Mouse (Mus musculus) lung, postnatal 25 days (tissue): ENCODE measurements around the gene Slc7a4.
"Not testable (repeated sequence)": the region's sequence is repeated elsewhere in the genome, so short reads cannot be mapped to it uniquely, and the experiment has no call there.

ENCODE experiments used
- DNase-seq: peaks from one replicate; pipeline ENCODE4 v3.0.0; 2022; ENCODE audit warnings: low spot score

Slc7a4 gene

DNA sequence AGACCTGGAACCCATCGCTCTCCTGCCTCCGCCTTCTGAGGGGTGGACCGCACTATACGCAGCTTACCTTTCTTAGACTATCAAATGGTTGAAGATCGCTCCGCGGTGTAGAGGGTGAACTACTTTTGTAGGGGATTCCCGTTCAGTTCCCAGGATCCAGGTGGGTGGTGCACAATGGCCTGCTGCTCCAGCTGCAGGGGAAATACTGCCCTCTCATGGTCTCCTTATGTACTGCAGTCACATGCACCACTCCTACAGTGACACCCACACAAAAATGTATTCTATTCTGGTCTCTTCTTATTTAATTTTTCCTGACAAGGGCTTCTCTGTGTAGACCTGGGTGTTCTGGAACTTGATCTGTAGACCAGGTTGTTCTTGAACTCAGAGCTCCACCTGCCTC, at the start of gene Slc7a4:
Gene Slc7a4, minus strand, starts transcription at position 151 of the 400 bp plus-strand sequence.
- DNase-seq: peak; percentile 26

DNA sequence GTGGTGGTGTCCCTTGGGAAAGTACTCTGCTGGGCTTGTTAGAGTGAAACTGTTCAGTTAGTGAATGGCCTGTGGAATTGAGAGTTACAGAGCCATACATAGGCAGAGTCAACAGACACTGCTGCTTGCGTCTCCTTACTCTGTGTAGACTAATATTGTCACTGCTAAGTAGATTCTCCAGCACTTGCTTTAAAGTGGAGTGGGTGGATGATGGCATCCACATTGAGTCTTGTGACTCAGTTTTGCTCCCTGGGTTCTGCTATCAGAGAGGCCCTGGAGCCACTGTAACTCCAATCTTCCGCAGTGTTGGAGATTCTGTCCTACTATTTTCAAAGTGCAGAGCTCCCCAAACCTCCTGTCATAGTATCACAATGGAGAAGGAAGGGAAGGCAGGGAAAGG, 49.6 kb upstream of the Slc7a4 start:
- no peak for DNase-seq

DNA sequence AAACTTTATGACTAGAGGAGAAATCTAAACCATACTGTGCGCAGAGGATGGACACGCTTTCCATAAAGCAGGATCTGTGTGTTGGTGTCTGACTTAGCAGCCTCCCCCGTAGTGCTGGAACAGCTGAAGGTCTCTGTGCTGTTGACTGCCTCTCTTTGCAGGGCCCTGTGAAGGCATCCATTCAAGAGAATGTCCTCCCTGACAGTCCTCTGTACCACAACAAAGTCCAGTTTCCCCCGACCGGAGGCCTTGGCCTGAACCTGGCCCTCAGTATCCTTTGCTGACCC, 43.2 kb upstream of the Slc7a4 start:
- DNase-seq: no peak

DNA sequence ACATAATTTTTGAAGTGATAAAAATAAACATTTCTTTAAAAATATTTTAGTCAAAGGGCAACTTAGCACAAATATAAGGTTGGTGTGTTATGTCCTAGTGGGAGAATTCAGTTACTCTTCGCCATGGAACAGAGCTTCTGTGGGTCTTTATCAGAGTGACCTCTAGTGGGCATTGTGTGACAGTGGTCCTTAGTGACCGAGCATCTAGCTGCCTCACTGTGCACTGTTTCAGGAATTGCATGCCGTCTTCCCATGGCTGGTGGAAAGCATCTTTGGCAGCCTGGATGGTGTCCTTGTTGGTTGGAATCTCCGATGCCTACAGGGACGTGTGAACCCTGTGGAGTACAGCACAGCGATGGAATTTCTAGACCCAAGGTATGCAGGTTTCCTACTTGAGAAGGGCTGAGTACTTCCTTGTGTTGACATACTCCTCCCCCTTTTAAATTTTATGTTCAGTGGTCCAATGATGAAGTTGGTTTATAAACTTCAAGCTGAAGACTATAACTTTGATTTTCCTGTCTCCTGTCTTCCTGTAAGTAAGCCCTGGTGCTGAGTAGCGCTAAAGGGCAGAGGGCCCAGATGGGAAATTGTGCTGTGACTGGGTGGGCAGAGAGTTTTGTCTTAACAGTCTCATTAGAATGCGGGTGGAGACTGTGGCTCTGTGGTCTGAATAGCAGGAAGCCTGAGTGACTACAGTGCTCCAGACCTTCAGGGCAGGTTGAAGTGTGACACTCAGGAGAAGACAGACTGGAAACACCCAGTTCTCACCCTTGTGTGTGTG, 42.7 kb upstream of the Slc7a4 start:
- DNase-seq: peak; percentile 29

- no peak for DNase-seq
These were observed 38.9 kb upstream of the Slc7a4 start for GRCm38 (mm10) chr16:17621936-17622335.

- DNase-seq: peak; percentile 89
These were observed 36.4 kb upstream of the Slc7a4 start, which contains the start of gene Smpd4 for GRCm38 (mm10) chr16:17619198-17620105. Gene Smpd4, plus strand, starts transcription at chr16:17619354.

- DNase-seq: peak; percentile 39
These were observed 35.0 kb upstream of the Slc7a4 start for GRCm38 (mm10) chr16:17617922-17618565.

DNA sequence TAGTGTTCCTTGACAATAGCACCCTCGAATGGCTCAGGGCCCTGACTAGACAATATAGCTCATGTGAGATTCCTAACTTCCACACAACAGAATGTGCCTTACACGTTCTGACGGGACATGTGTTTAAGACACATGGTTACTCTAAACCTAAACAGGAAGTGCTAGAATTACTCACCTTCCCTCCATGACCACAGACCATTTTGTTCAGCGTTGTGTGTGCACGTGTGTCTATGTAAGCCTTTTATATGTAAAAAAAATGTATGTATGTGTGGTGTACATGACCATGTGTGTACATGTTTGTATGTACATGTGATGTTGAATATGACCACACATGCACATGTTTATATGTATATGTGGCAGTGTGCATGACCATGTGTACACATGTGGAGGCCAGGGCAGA, 33.2 kb upstream of the Slc7a4 start:
- no peak for DNase-seq

DNA sequence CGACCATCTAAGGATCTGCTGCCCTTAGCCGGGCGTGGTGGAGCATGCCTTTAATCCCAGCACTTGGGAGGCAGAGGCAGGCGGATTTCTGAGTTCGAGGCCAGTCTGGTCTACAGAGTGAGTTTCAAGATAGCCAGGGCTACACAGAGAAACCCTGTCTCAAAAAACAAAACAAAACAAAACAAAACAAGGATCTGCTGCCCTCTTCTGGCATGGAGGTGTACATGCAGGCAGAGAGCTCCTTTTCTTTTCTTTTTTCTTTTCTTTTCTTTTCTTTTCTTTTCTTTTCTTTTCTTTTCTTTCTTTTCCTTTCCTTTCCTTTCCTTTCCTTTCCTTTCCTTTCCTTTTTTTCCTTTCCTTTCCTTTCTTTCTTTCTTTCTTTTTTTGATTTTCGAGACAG, 31.7 kb upstream of the Slc7a4 start:
- not testable (repeated sequence) for DNase-seq

GRCm38 (mm10) chr16:17611383-17611782, 28.4 kb upstream of the Slc7a4 start:
- no peak for DNase-seq

GRCm38 (mm10) chr16:17605684-17606083, 22.7 kb upstream of the Slc7a4 start:
- DNase-seq: no peak

DNA sequence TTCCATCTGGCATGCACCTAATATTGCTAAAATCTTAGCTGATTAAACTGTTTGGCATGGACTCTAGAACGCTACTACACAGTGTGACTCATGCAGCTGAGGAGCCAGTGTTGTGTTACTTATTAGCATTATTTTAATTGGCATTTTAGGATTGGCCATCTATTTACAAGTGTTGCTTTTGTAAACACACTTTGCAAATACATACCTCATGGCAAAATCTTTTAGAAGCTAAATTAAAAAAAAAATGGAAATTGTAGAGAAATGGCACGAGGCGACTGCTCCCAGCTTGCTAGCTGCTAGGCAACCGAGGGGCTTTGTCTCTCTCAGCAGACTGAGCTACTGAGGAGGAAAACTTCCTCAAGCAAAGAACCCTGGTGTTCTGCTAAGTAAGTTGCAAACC, 21.9 kb upstream of the Slc7a4 start:
- DNase-seq: no peak

DNA sequence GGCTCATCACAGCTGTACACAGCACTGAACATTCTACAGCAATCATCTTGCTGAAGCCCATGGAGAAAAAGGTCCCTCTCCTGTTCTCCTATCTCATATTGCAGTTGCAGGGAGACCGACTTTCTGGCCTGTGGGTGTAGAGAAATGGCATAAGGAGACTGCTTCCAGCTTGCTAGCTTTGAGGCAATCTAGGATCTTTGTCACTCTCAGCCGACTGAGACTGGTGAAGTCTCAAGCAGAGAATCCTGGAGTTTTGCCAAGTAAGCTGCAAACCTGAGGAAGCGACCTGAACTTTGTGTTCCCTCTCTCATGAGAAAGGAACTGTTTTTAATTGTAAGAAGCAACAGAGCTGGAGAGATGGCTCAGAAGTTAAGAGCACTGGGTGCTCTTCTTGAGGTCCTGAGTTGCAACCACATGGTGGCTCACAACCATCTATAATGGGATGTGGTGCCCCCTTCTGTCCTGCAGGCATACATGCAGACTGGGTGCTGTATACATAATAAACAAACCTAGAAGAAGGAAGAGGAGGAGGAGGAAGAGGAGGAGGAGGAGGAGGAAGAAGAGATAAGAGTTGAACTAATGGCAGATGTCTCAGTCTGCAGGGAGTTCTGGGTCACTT, 18.0 kb upstream of the Slc7a4 start:
- DNase-seq: no peak

GRCm38 (mm10) chr16:17590731-17591130, 7.7 kb upstream of the Slc7a4 start:
- no peak for DNase-seq

DNA sequence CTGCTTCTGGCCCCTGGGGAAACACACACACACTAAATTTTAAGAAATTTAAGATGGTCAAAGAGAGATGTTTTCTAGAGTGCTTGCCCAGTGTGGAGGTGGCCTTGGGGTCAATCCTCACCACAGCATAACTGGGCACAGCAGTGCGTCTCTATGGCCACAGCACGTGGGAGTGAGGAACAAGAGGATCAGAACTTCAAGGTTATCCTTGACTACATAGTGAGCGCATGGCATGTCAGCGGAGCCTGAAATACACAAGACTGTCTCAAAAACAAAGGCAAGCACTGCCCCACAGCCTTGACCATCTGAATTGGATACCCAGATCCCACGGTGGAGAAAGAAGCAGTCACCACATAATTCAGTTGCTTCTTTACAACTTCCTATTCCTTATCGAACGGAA, 1.5 kb upstream of the Slc7a4 start:
- no peak for DNase-seq

DNA sequence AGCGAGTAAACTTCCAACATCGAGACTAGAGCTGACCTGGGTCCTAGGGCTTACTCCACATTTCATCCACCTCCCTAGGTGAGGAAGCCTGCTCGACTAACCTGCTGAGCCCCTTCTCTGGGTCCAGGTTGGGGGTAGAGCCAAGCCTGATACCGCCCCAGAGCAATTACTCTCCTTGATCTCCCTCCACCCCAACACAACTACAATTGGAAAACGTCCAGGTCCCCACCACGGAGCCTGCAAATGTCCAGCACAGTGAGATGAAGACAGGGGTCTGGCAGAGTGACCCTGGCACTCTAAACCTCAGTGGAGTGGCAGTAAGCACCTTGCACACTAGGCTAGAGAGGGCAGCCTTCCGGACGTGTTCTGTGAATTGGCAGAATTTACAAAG, 6.2 kb downstream of the Slc7a4 start:
- no peak for DNase-seq

GRCm38 (mm10) chr16:17575870-17576824, 6.9 kb downstream of the Slc7a4 start:
- DNase-seq: peak; percentile 77

- DNase-seq: no peak
These were observed 16.8 kb downstream of the Slc7a4 start for GRCm38 (mm10) chr16:17566186-17566585.

GRCm38 (mm10) chr16:17564771-17565170, 18.2 kb downstream of the Slc7a4 start:
- no peak for DNase-seq

DNA sequence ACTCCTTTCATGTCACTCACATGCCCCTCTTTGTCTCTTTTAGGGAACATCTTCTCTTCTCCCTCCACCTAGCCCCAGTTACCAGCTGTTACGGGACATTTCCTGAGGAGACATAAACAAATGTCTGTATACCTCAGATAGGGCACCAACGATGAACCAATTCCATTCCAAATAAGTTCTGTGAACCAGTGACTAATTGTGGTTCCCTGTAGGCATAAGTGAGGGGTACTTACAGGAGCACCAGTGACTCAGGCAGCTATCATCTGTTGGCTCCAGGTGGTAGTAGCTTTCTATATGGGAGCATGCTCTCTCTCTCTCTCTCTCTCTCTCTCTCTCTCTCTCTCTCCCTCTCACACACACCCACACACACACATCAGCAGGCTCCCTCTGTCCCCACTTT, 18.8 kb downstream of the Slc7a4 start:
- DNase-seq: no peak

- DNase-seq: no peak
These were observed 19.4 kb downstream of the Slc7a4 start for GRCm38 (mm10) chr16:17563580-17563979.
